Mouse (Mus musculus) midbrain, embryonic 14.5 days (tissue): Measurements from ENCODE around the gene Mroh7. TPM values are rescaled to one million over a fixed set of nuclear protein-coding genes. Genes with fewer than 3 reads are reported as not detected.
A peak's percentile ranks its signal among the peaks of the same experiment; 100 is the strongest.
"Not testable (repeated sequence)": the region's sequence is repeated elsewhere in the genome, so short reads cannot be mapped to it uniquely, and the experiment has no call there.

Source experiments
- ATAC-seq: fragments of 200-750 bp; cut with Nextera tagmentation; 2 replicates; pipeline ENCODE4 v1.8.0; 2017; ENCODE audit warnings: moderate number of reproducible peaks, moderate library complexity; ENCODE audit not compliant: low FRiP score, low TSS enrichment
- DNase-seq: peaks from one replicate; pipeline ENCODE4 v3.0.0-alpha.2; 2015
- H3K27ac ChIP-seq: fragments of 300-500 bp; sonication (generic); replicated peaks from 2 replicates; pipeline ENCODE4 v1.5.1; 2014; ENCODE audit warnings: mild to moderate bottlenecking, low read depth, low read length, moderate library complexity
- H3K27me3 ChIP-seq: fragments of 300-500 bp; sonication (generic); 2 replicates; pipeline ENCODE4 v1.6.1; 2014; ENCODE audit warnings: low read length, control low read depth, mixed read lengths; ENCODE audit not compliant: control insufficient read depth, insufficient read depth
- H3K36me3 ChIP-seq: fragments of 300-500 bp; sonication (generic); 2 replicates; pipeline ENCODE4 v1.6.1; 2014; ENCODE audit warnings: low read length, control low read depth; ENCODE audit not compliant: control insufficient read depth, insufficient read depth
- H3K4me1 ChIP-seq: fragments of 300-500 bp; sonication (generic); 2 replicates; pipeline ENCODE4 v1.6.1; 2014; ENCODE audit warnings: mild to moderate bottlenecking, antibody characterized with exemption, low read length, control low read depth; ENCODE audit not compliant: control insufficient read depth, insufficient read depth
- H3K4me2 ChIP-seq: fragments of 300-500 bp; sonication (generic); 2 replicates; pipeline ENCODE4 v1.6.1; 2014; ENCODE audit warnings: mild to moderate bottlenecking, low read length, moderate library complexity
- H3K4me3 ChIP-seq: fragments of 300-500 bp; sonication (generic); replicated peaks from 2 replicates; pipeline ENCODE4 v1.5.1; 2014; ENCODE audit warnings: low read depth, low read length
- H3K9ac ChIP-seq: fragments of 300-500 bp; sonication (generic); replicated peaks from 2 replicates; pipeline ENCODE4 v1.6.1; 2014; ENCODE audit warnings: mild to moderate bottlenecking, low read length, moderate library complexity
- H3K9me3 ChIP-seq: fragments of 300-500 bp; sonication (generic); 2 replicates; pipeline ENCODE4 v1.6.1; 2016; ENCODE audit warnings: low read length, control low read depth, mixed read lengths; ENCODE audit not compliant: control insufficient read depth
- WGBS: fragments of 180-500 bp; shearing (Covaris S2); extraction: QIAGEN DNeasy Blood & Tissue Kit; methylation state at CpG from one replicate; pipeline ENCODE4 v1.1.7; 2014; 5-methylcytosine and 5-hydroxymethylcytosine counted together
- polyA plus RNA-seq: library from polyadenylated mRNA; unstranded; fragments of >200 nt; fragmentation: Nextera tagmentation; extraction: Ambion mirVana; gene quantifications from 2 replicates; pipeline ENCODE4 v1.2.1, GENCODE M21; 2014

Mroh7 gene
- polyA plus RNA-seq, 1 experiment from 2014 or later: 0.43 TPM

- 3% methylated on average over 7 of the region's 7 CpGs for WGBS
- Histone ChIP-seq H3K27ac (peak overlapping the region; percentile 41; the same call in 1 of the 2 replicates), H3K4me1 (peaks cover 9% of the 10 kb centered on the region; the same call in 1 of the 2 replicates), H3K27me3 (no peaks in the 10 kb centered on the region), H3K4me2 (peak overlapping the region; percentile 45), H3K4me3 (peak overlapping the region; percentile 20; the same call in 1 of the 2 replicates), H3K9me3 (no peaks in the 10 kb centered on the region), H3K36me3 (no peaks in the 10 kb centered on the region), H3K9ac (no peak overlapping the region; the same call in 1 of the 2 replicates)
- DNase-seq (peak; percentile 85), ATAC-seq (peak; percentile 84)
These were observed 19.0 kb upstream of the Mroh7 start for GRCm38 (mm10) chr4:106749699-106750098.

- Histone ChIP-seq H3K4me1 (peaks cover 9% of the 10 kb centered on the region; the same call in 1 of the 2 replicates), H3K4me3 (no peak overlapping the region), H3K4me2 (no peak overlapping the region), H3K9me3 (no peaks in the 10 kb centered on the region), H3K36me3 (no peaks in the 10 kb centered on the region), H3K27me3 (no peaks in the 10 kb centered on the region), H3K9ac (no peak overlapping the region), H3K27ac (no peak overlapping the region)
- peak; percentile 44 for DNase-seq
- WGBS: 59% methylated on average over 1 of the region's 1 CpGs
- no peak for ATAC-seq
These were observed 16.4 kb upstream of the Mroh7 start for GRCm38 (mm10) chr4:106747001-106747580.

GRCm38 (mm10) chr4:106745862-106746261, 15.1 kb upstream of the Mroh7 start:
- H3K9me3 ChIP-seq: no peaks in the 10 kb centered on the region
- no peak overlapping the region for H3K4me3 ChIP-seq
- peaks cover 9% of the 10 kb centered on the region; the same call in 1 of the 2 replicates for H3K4me1 ChIP-seq
- DNase-seq (no peak), ATAC-seq (no peak)
- H3K4me2 ChIP-seq: no peak overlapping the region
- no peaks in the 10 kb centered on the region for H3K27me3 ChIP-seq
- WGBS: 73% methylated on average over 7 of the region's 7 CpGs
- no peaks in the 10 kb centered on the region for H3K36me3 ChIP-seq
- no peak overlapping the region for H3K9ac ChIP-seq
- H3K27ac ChIP-seq: no peak overlapping the region

GRCm38 (mm10) chr4:106737904-106738303, 7.2 kb upstream of the Mroh7 start:
- no peak for ATAC-seq
- 75% methylated on average over 3 of the region's 3 CpGs for WGBS
- Histone ChIP-seq H3K4me1 (no peaks in the 10 kb centered on the region), H3K4me3 (no peak overlapping the region), H3K27me3 (no peaks in the 10 kb centered on the region), H3K36me3 (no peaks in the 10 kb centered on the region), H3K4me2 (no peak overlapping the region), H3K9ac (no peak overlapping the region), H3K9me3 (no peaks in the 10 kb centered on the region), H3K27ac (no peak overlapping the region)
- no peak for DNase-seq

GRCm38 (mm10) chr4:106736884-106737283, 6.2 kb upstream of the Mroh7 start:
- H3K9me3 ChIP-seq, H3K36me3 ChIP-seq, H3K4me3 ChIP-seq, DNase-seq, H3K4me2 ChIP-seq, H3K4me1 ChIP-seq, H3K9ac ChIP-seq, H3K27ac ChIP-seq, H3K27me3 ChIP-seq, ATAC-seq: not testable (repeated sequence)
- 92% methylated on average over 1 of the region's 1 CpGs for WGBS

GRCm38 (mm10) chr4:106733636-106734035, 2.9 kb upstream of the Mroh7 start, which contains the start of gene Fam151a:
TSS of gene Fam151a (plus strand) at chr4:106733889.
- DNase-seq: no peak
- no peak within 1 kb of the TSS for H3K4me3 ChIP-seq
- WGBS: 68% methylated on average over 4 of the region's 4 CpGs
- H3K27ac ChIP-seq: no peak within 1 kb of the TSS
- no peaks in the 10 kb centered on the region for H3K4me1 ChIP-seq
- H3K4me2 ChIP-seq: no peak within 1 kb of the TSS
- H3K9ac ChIP-seq: no peak within 1 kb of the TSS
- H3K27me3 ChIP-seq: no peaks in the 10 kb centered on the region
- no peaks in the 10 kb centered on the region for H3K36me3 ChIP-seq
- no peaks in the 10 kb centered on the region for H3K9me3 ChIP-seq
- ATAC-seq: no peak

- WGBS: 92% methylated on average over 4 of the region's 4 CpGs
- DNase-seq (no peak), ATAC-seq (no peak)
- no peaks in the 10 kb centered on the region for H3K4me1 ChIP-seq
- no peaks in the 10 kb centered on the region for H3K36me3 ChIP-seq
- no peak overlapping the region for H3K4me3 ChIP-seq
- no peak overlapping the region for H3K4me2 ChIP-seq
- no peak overlapping the region for H3K9ac ChIP-seq
- no peaks in the 10 kb centered on the region for H3K27me3 ChIP-seq
- H3K27ac ChIP-seq: no peak overlapping the region
- no peaks in the 10 kb centered on the region for H3K9me3 ChIP-seq
These were observed 10.1 kb downstream of the Mroh7 start for GRCm38 (mm10) chr4:106720631-106721030.

GRCm38 (mm10) chr4:106713622-106714021, 17.1 kb downstream of the Mroh7 start:
- H3K9me3 ChIP-seq: no peaks in the 10 kb centered on the region
- no peak for ATAC-seq
- H3K27me3 ChIP-seq: no peaks in the 10 kb centered on the region
- DNase-seq: no peak
- no peak overlapping the region for H3K4me2 ChIP-seq
- WGBS: 94% methylated on average over 6 of the region's 6 CpGs
- no peaks in the 10 kb centered on the region for H3K4me1 ChIP-seq
- H3K4me3 ChIP-seq: no peak overlapping the region
- H3K9ac ChIP-seq: no peak overlapping the region
- H3K27ac ChIP-seq: no peak overlapping the region
- no peaks in the 10 kb centered on the region for H3K36me3 ChIP-seq

- H3K4me2 ChIP-seq: no peak overlapping the region
- H3K4me1 ChIP-seq: peaks cover 10% of the 10 kb centered on the region
- H3K27me3 ChIP-seq: no peaks in the 10 kb centered on the region; the same call in 1 of the 2 replicates
- peak; percentile 44 for ATAC-seq
- no peaks in the 10 kb centered on the region for H3K9me3 ChIP-seq
- no peaks in the 10 kb centered on the region for H3K36me3 ChIP-seq
- H3K4me3 ChIP-seq: no peak overlapping the region
- peak; percentile 87 for DNase-seq
- H3K27ac ChIP-seq: no peak overlapping the region
- no peak overlapping the region for H3K9ac ChIP-seq
- 2% methylated on average over 8 of the region's 8 CpGs for WGBS
These were observed 22.3 kb downstream of the Mroh7 start for GRCm38 (mm10) chr4:106708408-106708807.
